Mouse (Mus musculus): ENCODE results near the gene Kctd3. TPM values are rescaled to one million over a fixed set of nuclear protein-coding genes. Genes with fewer than 3 reads are reported as not detected.
A peak's percentile ranks its signal among the peaks of the same experiment; 100 is the strongest.

The Kctd3 gene
- polyA plus RNA-seq, 1 experiment: 87.2 TPM

DNA sequence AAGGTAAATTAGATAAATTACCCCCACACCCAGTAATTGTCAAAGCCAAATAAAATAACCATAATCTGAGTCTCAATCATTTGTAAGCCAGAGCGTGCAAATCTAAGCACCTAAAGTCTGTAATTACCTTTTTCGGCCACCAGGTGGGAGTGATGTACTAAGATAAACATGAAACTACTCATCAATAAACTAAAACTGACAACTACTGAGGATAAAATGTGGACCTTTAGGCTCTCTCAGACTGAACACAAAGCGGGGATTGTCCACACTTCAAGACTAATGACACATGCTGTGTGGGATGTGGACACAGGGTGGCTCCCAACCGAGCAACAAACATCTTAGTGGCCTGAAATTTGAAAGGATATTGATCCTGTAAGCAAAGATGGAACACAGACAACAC lies 14.4 kb downstream of the Kctd3 start:
- no peak overlapping the region for H3K27ac ChIP-seq (ENCODE audit: insufficient read depth, low read length)
- H3K4me3 ChIP-seq (ENCODE audit: insufficient read depth, low read length): no peak overlapping the region
- TF ChIP-seq POLR2A (IDR thresholded peaks at IDR 0.05; ENCODE audit: extremely low read depth, insufficient read depth, low read length) (no peak), CTCF (IDR thresholded peaks at IDR 0.05; ENCODE audit: extremely low read depth, insufficient read depth, low read length) (peak; percentile 24; the same call in 1 of the 2 replicates)
- no peaks in the 10 kb centered on the region for H3K4me1 ChIP-seq (ENCODE audit: control insufficient read depth, insufficient read depth, low read length)

DNA sequence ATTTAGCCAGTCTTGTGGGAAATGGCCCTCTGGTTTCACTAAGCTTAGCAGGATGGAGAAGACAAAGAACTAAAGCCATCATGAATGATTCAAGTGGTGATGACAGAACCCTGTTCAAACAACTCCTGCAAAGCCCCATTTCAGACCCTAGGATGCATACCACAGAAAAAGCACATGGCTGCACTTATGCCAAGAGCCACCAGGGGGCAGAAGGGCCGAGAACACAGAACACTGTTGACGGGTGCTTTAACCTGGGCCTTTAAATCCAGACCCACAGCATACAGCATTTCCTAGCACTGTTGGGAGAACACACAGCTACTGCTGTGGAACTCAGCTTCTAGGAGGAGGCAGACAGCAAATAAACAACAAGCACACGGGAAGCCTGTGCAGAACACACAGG lies 27.6 kb downstream of the Kctd3 start:
- TF ChIP-seq POLR2A (IDR thresholded peaks at IDR 0.05; ENCODE audit: extremely low read depth, insufficient read depth, low read length) (no peak), CTCF (IDR thresholded peaks at IDR 0.05; ENCODE audit: extremely low read depth, insufficient read depth, low read length) (peak; percentile 64)
- no peak overlapping the region for H3K4me3 ChIP-seq (ENCODE audit: insufficient read depth, low read length)
- no peaks in the 10 kb centered on the region for H3K4me1 ChIP-seq (ENCODE audit: control insufficient read depth, insufficient read depth, low read length)
- no peak overlapping the region for H3K27ac ChIP-seq (ENCODE audit: insufficient read depth, low read length)

DNA sequence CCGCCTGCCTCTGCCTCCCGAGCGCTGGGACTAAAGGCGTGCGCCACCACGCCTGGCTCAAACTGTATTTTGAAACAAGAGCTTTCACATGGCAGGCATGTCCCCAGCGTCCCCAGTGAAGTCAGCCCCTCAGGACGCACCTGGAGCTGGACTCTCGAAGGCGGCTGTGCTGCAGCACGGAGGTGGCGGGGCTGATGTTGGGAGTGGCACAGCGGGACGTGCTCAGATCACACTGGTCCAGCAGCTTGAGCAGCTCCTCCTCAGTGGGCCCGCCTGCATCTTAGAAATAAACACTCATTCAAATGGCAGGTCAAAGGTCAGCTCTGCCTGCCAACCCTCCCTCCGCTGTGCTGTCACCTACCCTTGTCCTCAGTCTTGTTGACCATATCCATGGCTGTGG lies 33.7 kb downstream of the Kctd3 start:
- Histone ChIP-seq H3K27ac (ENCODE audit: insufficient read depth, low read length) (no peak overlapping the region), H3K4me3 (ENCODE audit: insufficient read depth, low read length) (no peak overlapping the region), H3K4me1 (ENCODE audit: control insufficient read depth, insufficient read depth, low read length) (no peaks in the 10 kb centered on the region)
- no peak for TF ChIP-seq CTCF (IDR thresholded peaks at IDR 0.05; ENCODE audit: extremely low read depth, insufficient read depth, low read length)
- no peak for TF ChIP-seq POLR2A (IDR thresholded peaks at IDR 0.05; ENCODE audit: extremely low read depth, insufficient read depth, low read length)

DNA sequence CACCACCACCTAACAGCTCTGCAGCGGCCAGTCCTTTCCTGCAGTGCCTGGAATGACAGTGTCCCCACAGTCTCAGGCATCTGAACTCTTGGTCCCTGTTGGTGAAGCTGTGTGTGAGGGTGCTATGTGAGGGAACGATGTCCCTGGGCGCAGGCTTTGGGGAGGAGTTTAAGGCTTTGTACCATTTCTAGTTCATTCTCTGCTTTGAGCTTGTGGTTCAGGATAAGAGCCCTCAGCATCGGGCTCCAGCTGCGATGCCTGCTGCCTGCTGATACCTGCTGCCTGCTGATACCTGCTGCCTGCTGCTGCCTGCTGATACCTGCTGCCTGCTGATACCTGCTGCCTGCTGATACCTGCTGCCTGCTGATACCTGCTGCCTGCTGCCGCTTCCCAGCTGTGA lies 34.6 kb downstream of the Kctd3 start:
- no peak for TF ChIP-seq POLR2A (IDR thresholded peaks at IDR 0.05; ENCODE audit: extremely low read depth, insufficient read depth, low read length)
- no peak for TF ChIP-seq CTCF (IDR thresholded peaks at IDR 0.05; ENCODE audit: extremely low read depth, insufficient read depth, low read length)
- Histone ChIP-seq H3K27ac (ENCODE audit: insufficient read depth, low read length) (no peak overlapping the region), H3K4me3 (ENCODE audit: insufficient read depth, low read length) (no peak overlapping the region), H3K4me1 (ENCODE audit: control insufficient read depth, insufficient read depth, low read length) (no peaks in the 10 kb centered on the region)

DNA sequence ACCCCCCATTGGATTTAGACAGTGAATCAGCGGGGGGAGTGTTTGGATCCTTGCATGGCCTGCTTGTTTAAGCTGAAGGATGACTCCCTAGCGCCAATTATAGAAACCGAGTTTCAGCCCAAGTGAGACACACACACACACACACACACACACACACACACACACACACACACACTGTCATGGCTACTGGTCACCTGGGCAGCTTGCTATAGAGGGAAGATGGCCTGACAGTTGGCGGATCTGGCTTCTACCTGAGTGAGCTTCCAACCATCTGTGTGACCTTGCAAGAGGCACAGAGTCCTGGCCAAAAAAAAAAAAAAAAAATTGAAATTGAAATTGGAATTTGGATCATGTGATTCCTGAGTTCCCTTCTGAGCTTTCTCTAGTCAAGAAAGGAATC lies 55.1 kb downstream of the Kctd3 start:
- Histone ChIP-seq H3K4me1 (ENCODE audit: control insufficient read depth, insufficient read depth, low read length) (no peaks in the 10 kb centered on the region), H3K27ac (ENCODE audit: insufficient read depth, low read length) (no peak overlapping the region), H3K4me3 (ENCODE audit: insufficient read depth, low read length) (no peak overlapping the region)
- TF ChIP-seq POLR2A (IDR thresholded peaks at IDR 0.05; ENCODE audit: extremely low read depth, insufficient read depth, low read length) (no peak), CTCF (IDR thresholded peaks at IDR 0.05; ENCODE audit: extremely low read depth, insufficient read depth, low read length) (no peak)

DNA sequence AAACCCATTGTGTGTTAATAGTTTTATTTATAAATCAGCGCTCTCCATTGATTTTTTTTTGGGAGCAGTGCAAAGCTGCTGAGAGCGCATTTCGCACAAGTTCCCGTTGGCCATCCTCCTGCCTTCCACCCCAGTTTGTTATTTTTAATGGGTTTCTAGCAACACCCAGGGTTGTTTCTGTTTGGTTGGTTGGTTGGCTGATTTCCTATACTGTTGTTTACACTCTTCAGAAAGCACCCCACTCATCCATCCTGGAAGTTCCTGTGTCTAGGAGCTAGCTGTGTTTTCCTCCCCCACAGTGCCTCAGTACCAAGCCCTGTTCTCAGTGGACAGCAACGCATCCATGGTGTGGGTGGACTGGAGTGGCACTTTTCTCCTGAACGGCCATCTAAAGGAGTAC lies 56.5 kb downstream of the Kctd3 start:
- no peak overlapping the region for H3K27ac ChIP-seq (ENCODE audit: insufficient read depth, low read length)
- no peak for TF ChIP-seq POLR2A (IDR thresholded peaks at IDR 0.05; ENCODE audit: extremely low read depth, insufficient read depth, low read length)
- no peak for TF ChIP-seq CTCF (IDR thresholded peaks at IDR 0.05; ENCODE audit: extremely low read depth, insufficient read depth, low read length)
- H3K4me3 ChIP-seq (ENCODE audit: insufficient read depth, low read length): no peak overlapping the region
- H3K4me1 ChIP-seq (ENCODE audit: control insufficient read depth, insufficient read depth, low read length): no peaks in the 10 kb centered on the region

DNA sequence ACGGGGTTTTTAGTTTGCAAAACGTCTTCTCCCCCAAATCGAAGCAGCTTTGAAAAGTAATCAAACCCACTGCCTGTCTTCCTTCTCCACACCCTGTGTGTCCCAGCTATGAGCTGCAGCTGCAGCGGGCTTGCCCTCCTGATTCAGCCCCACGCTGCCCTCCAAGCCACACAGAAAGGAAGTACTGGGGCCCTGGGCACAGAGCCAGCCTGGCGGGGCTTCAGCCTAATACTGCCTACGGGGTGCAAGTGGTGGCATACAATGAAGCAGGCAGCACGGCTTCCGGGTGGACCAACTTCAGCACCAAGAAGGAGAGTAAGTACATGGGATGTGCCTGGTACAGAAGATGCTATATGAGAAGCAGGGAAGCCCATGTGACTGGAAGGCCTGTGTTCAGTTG lies 59.4 kb downstream of the Kctd3 start:
- Histone ChIP-seq H3K4me1 (ENCODE audit: control insufficient read depth, insufficient read depth, low read length) (no peaks in the 10 kb centered on the region), H3K27ac (ENCODE audit: insufficient read depth, low read length) (no peak overlapping the region), H3K4me3 (ENCODE audit: insufficient read depth, low read length) (no peak overlapping the region)
- TF ChIP-seq POLR2A (IDR thresholded peaks at IDR 0.05; ENCODE audit: extremely low read depth, insufficient read depth, low read length) (no peak), CTCF (IDR thresholded peaks at IDR 0.05; ENCODE audit: extremely low read depth, insufficient read depth, low read length) (no peak)

DNA sequence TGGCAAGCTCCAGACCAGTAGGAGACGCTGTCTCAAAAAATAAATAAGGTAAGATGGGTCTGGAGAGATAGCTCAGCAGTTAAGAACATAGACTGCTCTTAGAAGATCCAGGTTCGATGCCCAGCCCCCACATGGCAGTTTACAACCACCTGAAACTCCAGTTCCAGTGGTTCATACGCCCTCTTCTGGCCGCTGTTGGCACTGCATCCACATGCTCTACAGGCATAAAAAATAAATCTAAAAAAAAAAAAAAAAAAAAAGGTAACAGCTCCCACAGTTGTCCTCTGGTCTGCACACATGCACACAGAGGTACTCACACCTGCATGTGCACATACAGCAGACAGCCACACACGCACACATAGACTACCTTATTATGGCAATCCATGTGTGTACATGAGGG lies 59.8 kb downstream of the Kctd3 start:
- peak; percentile 29; the same call in 1 of the 2 replicates for TF ChIP-seq CTCF (IDR thresholded peaks at IDR 0.05; ENCODE audit: extremely low read depth, insufficient read depth, low read length)
- TF ChIP-seq POLR2A (IDR thresholded peaks at IDR 0.05; ENCODE audit: extremely low read depth, insufficient read depth, low read length): no peak
- no peaks in the 10 kb centered on the region for H3K4me1 ChIP-seq (ENCODE audit: control insufficient read depth, insufficient read depth, low read length)
- H3K4me3 ChIP-seq (ENCODE audit: insufficient read depth, low read length): no peak overlapping the region
- no peak overlapping the region for H3K27ac ChIP-seq (ENCODE audit: insufficient read depth, low read length)

DNA sequence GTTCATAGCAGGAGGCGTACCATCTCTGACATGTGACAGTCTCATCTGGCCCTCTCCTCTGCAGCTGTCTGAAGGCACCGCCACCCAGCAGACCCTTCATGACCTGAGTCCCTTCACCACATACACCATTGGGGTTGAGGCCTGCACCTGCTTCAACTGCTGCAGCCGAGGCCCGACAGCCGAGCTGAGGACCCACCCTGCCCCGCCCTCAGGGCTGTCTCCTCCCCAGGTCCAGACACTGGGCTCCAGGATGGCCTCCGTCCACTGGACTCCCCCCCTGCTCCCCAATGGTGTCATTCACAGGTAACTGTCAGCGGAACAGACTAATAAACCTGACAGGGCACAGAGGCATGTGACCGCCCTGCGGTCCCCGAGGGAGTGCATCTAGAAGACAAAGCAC lies 60.8 kb downstream of the Kctd3 start:
- TF ChIP-seq CTCF (IDR thresholded peaks at IDR 0.05; ENCODE audit: extremely low read depth, insufficient read depth, low read length) (no peak), POLR2A (IDR thresholded peaks at IDR 0.05; ENCODE audit: extremely low read depth, insufficient read depth, low read length) (no peak)
- Histone ChIP-seq H3K27ac (ENCODE audit: insufficient read depth, low read length) (no peak overlapping the region), H3K4me1 (ENCODE audit: control insufficient read depth, insufficient read depth, low read length) (no peaks in the 10 kb centered on the region), H3K4me3 (ENCODE audit: insufficient read depth, low read length) (no peak overlapping the region)

DNA sequence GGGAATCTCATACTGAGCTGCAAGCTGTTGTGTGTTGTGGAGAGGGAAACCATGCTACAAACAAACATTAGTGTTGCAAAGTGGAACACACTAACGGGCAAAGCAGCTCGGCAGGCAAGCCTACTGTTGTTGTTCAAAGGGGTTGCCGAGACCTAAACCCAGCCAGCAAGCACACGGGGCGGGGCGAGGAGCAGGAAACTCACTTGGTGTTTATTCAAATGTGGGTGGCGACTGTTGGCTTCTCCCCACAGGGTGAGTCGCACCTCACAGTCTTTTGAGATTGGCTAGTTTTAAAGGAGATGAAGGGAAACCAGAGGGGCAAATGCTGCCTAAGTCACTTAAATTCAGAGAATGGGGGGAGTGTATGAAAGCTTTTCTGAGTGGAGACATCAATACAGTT lies 62.3 kb downstream of the Kctd3 start:
- Histone ChIP-seq H3K27ac (ENCODE audit: insufficient read depth, low read length) (no peak overlapping the region), H3K4me3 (ENCODE audit: insufficient read depth, low read length) (no peak overlapping the region), H3K4me1 (ENCODE audit: control insufficient read depth, insufficient read depth, low read length) (no peaks in the 10 kb centered on the region)
- TF ChIP-seq POLR2A (IDR thresholded peaks at IDR 0.05; ENCODE audit: extremely low read depth, insufficient read depth, low read length) (no peak), CTCF (IDR thresholded peaks at IDR 0.05; ENCODE audit: extremely low read depth, insufficient read depth, low read length) (no peak)
